Mouse (Mus musculus) spleen, adult 2 months (tissue): ENCODE results near the gene Hes6.

Source experiments
- CTCF ChIP-seq: fragments of 200-500 bp; IDR thresholded peaks from 2 replicates; pipeline ENCODE4 v1.5.1; 2011; ENCODE audit warnings: mild to moderate bottlenecking, inconsistent platforms; ENCODE audit not compliant: insufficient read depth, insufficient read length, insufficient replicate concordance; ENCODE audit errors: extremely low read depth
- POLR2A ChIP-seq: fragments of 200-500 bp; IDR thresholded peaks from 2 replicates; pipeline ENCODE4 v1.6.1; 2011; ENCODE audit warnings: low read depth, low read length, inconsistent platforms

- no peak for TF ChIP-seq POLR2A
- peak; percentile 53; the same call in 1 of the 2 replicates for TF ChIP-seq CTCF
Measured at GRCm38 (mm10) chr1:91380453-91381090, 33.3 kb downstream of the Hes6 start.
